Mouse (Mus musculus) limb, embryonic 10.5 days (tissue): Measurements from ENCODE around the gene Pla2g4f. TPM values are rescaled to one million over a fixed set of nuclear protein-coding genes. Genes with fewer than 3 reads are reported as not detected.

Source experiments
- DNase-seq: peaks from one replicate; pipeline ENCODE4 v3.0.0-alpha.2; 2017; ENCODE audit warnings: low spot score
- H3K27ac ChIP-seq: fragments of 300-500 bp; sonication (generic); 2 replicates; pipeline ENCODE4 v1.5.1; 2016; ENCODE audit warnings: mild to moderate bottlenecking
- H3K27me3 ChIP-seq: fragments of 300-500 bp; sonication (generic); 2 replicates; pipeline ENCODE4 v1.6.1; 2016; ENCODE audit warnings: low read depth, mild to moderate bottlenecking; ENCODE audit not compliant: poor library complexity, severe bottlenecking
- H3K36me3 ChIP-seq: fragments of 300-500 bp; sonication (generic); 2 replicates; pipeline ENCODE4 v1.6.1; 2016; ENCODE audit warnings: mild to moderate bottlenecking, moderate library complexity
- H3K4me1 ChIP-seq: fragments of 300-500 bp; sonication (generic); 2 replicates; pipeline ENCODE4 v1.6.1; 2016
- H3K4me3 ChIP-seq: fragments of 300-500 bp; sonication (generic); 2 replicates; pipeline ENCODE4 v1.5.1; 2016; ENCODE audit warnings: mild to moderate bottlenecking, moderate library complexity
- H3K9me3 ChIP-seq: fragments of 300-500 bp; sonication (generic); replicated peaks from 2 replicates; pipeline ENCODE4 v1.6.1; 2016; ENCODE audit warnings: mild to moderate bottlenecking
- WGBS: fragments of 180-500 bp; shearing (Covaris S2); methylation state at CpG from one replicate; pipeline ENCODE4 v1.1.7; 2016; 5-methylcytosine and 5-hydroxymethylcytosine counted together
- polyA plus RNA-seq: library from polyadenylated mRNA; unstranded; fragments of >200 nt; fragmentation: Nextera tagmentation; extraction: Ambion mirVana; gene quantifications from 2 replicates; pipeline ENCODE4 v1.2.1, GENCODE M21; 2016

Pla2g4f gene
- polyA plus RNA-seq, 1 experiment from 2014 or later, result not detected

DNA sequence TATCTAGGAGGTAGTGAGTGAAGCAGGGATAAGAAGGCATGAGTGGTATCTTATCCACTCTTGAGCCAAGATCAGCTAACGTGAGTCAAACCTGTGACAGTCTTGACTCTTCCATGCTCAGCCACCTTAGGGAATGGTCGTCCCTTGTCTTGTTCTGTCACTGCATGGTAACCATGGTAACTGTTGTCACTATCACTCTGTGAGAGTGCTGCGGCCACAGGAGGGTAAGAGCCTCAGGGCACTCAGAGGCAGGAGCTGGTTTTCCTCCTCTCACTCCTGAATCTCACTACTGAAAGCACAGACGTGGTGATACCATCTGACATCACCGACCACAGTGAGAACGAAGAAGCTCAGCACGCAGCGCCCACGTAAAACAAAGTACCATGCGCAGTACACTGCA is 49.1 kb downstream of the Pla2g4f start:
- H3K9me3 ChIP-seq, result no peaks in the 10 kb centered on the region
- H3K4me1 ChIP-seq, result peaks cover 17% of the 10 kb centered on the region
- H3K27me3 ChIP-seq, result peaks cover 29% of the 10 kb centered on the region
- no peak overlapping the region for H3K4me3 ChIP-seq
- no peak overlapping the region for H3K27ac ChIP-seq
- H3K36me3 ChIP-seq, result no peaks in the 10 kb centered on the region
- no peak for DNase-seq
- 60% methylated on average over 10 of the region's 10 CpGs for WGBS

DNA sequence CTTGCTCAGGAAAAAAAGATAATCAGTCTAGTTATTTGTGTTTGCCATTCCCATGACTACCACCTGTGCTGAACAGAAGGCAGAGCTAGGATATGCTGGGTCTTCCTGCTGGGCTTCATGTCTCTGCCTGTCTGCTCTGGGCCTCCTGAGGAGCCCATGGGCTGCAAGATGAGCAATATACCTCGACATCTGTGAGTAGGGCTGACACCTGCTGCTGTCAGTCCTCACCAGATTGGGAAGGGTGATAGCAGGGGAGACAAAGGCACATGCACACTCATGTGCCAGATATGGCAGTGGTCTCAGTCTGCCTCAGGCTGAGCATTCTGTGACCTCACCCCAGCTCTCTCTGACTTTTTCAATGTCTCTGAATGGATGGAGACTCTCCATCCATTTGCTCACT is 51.1 kb downstream of the Pla2g4f start:
- no peak overlapping the region for H3K27ac ChIP-seq
- H3K36me3 ChIP-seq, result no peaks in the 10 kb centered on the region
- 45% methylated on average over 1 of the region's 1 CpGs for WGBS
- H3K27me3 ChIP-seq, result peaks cover 11% of the 10 kb centered on the region; the same call in 1 of the 2 replicates
- no peak overlapping the region for H3K4me3 ChIP-seq
- DNase-seq, result no peak
- H3K9me3 ChIP-seq, result no peaks in the 10 kb centered on the region
- H3K4me1 ChIP-seq, result peaks cover 7% of the 10 kb centered on the region; the same call in 1 of the 2 replicates

DNA sequence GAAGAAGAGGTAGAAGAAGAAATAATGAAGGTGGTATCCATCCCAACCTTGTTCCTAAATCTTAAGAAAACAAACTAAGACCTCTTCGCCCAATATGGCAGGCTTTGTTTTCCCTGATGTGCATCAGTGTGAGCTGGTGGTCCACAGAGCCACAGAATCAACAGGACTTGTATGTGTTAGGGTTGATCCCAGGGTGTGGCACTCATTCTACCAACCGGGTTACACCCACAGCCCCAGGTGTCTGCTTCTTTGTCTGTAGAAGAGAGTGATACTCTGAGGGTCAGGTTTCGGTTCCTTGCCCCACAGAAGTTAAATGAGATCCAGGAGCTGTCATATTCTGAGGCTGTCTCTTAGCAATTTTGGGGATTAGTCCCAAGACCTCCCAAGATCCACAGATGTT is 52.6 kb downstream of the Pla2g4f start:
- WGBS, result 75% methylated on average over 3 of the region's 3 CpGs
- H3K4me1 ChIP-seq, result peaks cover 7% of the 10 kb centered on the region; the same call in 1 of the 2 replicates

DNA sequence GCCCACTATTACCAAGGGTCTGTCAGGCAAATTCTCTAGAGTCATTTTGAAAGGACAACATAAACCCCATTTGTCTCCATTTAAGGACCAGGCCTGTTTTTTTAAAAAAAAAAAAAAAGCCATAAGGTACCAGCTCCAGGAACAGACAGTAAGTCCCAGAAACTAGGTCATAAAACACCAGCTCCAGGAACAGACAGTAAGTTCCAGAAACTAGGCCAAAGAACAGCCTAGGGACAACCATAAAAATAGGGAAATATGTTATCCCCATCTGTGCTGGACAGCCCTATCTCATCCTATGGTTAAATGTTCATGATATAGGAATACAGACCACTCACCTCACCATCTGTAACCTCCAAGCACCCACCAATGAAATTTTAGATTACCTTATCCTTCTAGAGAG is 57.7 kb downstream of the Pla2g4f start:
- Histone ChIP-seq H3K27me3 (no peaks in the 10 kb centered on the region), H3K9me3 (no peaks in the 10 kb centered on the region), H3K27ac (no peak overlapping the region), H3K36me3 (no peaks in the 10 kb centered on the region), H3K4me1 (no peaks in the 10 kb centered on the region), H3K4me3 (no peak overlapping the region)
- no peak for DNase-seq

More for the DNA sequence above, 52.6 kb downstream of the Pla2g4f start:
- no peaks in the 10 kb centered on the region for H3K9me3 ChIP-seq
- peaks cover 3% of the 10 kb centered on the region; the same call in 1 of the 2 replicates for H3K27me3 ChIP-seq
- DNase-seq, result no peak
- no peak overlapping the region for H3K27ac ChIP-seq
- no peaks in the 10 kb centered on the region for H3K36me3 ChIP-seq
- H3K4me3 ChIP-seq, result no peak overlapping the region

DNA sequence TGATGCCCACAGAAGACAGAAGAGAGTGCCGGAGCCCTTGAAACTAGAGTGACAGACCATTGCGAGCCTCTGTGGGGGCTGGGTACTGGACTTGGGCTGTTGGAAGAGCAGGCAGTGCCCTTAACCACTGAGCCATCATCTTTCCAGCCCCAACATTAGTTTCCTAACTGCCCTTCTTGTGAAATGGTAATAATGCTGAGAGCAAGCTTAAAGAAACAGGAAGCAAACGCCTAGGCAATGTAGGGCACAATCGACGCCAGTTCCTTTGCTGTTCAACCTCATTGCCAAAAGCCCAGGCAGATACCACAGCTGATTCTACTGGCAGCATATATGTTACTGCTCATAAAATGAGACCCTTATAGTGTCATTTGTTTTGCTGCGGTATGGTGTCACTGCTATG is 61.3 kb downstream of the Pla2g4f start:
- Histone ChIP-seq H3K27ac (no peak overlapping the region), H3K4me1 (no peaks in the 10 kb centered on the region), H3K36me3 (no peaks in the 10 kb centered on the region), H3K27me3 (no peaks in the 10 kb centered on the region), H3K4me3 (no peak overlapping the region), H3K9me3 (no peaks in the 10 kb centered on the region)
- WGBS, result 92% methylated on average over 6 of the region's 6 CpGs
- DNase-seq, result no peak

Other genes with a start within 250 kb of the Pla2g4f start
- gene Ehd4, start 159.6 kb downstream of the Pla2g4f start, polyA plus RNA-seq, result 25.3 and 27.5 TPM in 2 replicates
- gene Pla2g4e, start 68.8 kb downstream of the Pla2g4f start, polyA plus RNA-seq, result not detected in 2 replicates
- gene Pla2g4d, start 25.0 kb downstream of the Pla2g4f start, polyA plus RNA-seq, result 0.04 and 0.05 TPM in 2 replicates
- gene Vps39, start 39.0 kb upstream of the Pla2g4f start, polyA plus RNA-seq, result 22.0 and 28.0 TPM in 2 replicates
- 5.7 and 7.3 TPM in 2 replicates for gene Ganc, start 89.7 kb upstream of the Pla2g4f start, polyA plus RNA-seq
- gene Tmem87a, start 89.9 kb upstream of the Pla2g4f start, polyA plus RNA-seq, result 4.9 and 6.8 TPM in 2 replicates
- 0.30 and 0.58 TPM in 2 replicates for gene Capn3, start 141.9 kb upstream of the Pla2g4f start, polyA plus RNA-seq
- gene Zfp106, start 249.7 kb upstream of the Pla2g4f start, polyA plus RNA-seq, result 75.8 and 81.0 TPM in 2 replicates